Mouse (Mus musculus) c-Kit-positive CD71-negative TER-119-negative erythroid progenitor cells, embryonic 14.5 days (primary cell): Measurements from ENCODE around the gene Scel.
A peak's percentile ranks its signal among the peaks of the same experiment; 100 is the strongest.

Experiments used
- DNase-seq: peaks from one replicate; pipeline ENCODE4 v3.0.0-alpha.2; 2013; ENCODE audit warnings: low read depth

The Scel gene

GRCm38 (mm10) chr14:103571598-103572320 is 58.6 kb downstream of the Scel start:
- no peak for DNase-seq

GRCm38 (mm10) chr14:103575854-103576253 is 62.7 kb downstream of the Scel start:
- DNase-seq, result no peak

DNA sequence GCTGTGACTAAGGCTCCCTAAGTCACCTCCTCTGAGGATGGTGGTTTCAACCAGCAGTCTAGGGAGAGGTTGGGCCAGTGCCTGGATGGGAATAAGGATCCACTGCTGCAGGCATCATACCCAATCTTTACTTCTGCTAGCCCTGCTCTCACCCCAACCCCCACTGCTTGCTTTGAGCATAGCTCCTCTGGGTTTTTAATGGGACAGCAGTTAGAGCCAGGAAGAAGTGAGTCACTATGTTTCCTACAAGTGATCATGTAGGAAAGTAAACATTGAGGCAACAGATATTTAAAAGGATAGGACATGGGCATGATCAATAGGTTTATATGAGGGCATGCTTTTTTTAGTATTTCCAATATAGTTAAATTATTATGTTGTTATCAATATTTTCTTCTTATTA is 63.9 kb downstream of the Scel start:
- DNase-seq, result no peak

DNA sequence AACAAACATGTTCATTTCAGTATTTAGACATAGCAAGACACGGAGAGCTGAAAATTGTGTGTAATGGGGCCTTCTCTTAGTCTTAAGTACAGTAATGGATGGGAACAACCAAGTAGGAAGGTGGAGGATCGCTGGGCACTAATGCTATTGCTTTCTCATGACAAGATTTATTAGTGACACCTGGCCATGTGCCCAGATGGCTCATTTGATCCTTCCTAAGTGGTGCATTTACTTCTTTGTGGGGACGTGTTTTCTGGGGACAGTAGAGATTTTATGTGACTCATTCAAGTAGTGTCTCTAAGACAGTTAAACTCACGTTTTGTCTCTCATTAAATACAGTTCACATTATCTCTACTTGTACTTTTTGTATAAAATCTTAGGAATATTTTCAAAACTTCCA is 73.5 kb downstream of the Scel start:
- DNase-seq, result no peak

- no peak for DNase-seq
Measured at GRCm38 (mm10) chr14:103587208-103587900, 74.2 kb downstream of the Scel start.

DNA sequence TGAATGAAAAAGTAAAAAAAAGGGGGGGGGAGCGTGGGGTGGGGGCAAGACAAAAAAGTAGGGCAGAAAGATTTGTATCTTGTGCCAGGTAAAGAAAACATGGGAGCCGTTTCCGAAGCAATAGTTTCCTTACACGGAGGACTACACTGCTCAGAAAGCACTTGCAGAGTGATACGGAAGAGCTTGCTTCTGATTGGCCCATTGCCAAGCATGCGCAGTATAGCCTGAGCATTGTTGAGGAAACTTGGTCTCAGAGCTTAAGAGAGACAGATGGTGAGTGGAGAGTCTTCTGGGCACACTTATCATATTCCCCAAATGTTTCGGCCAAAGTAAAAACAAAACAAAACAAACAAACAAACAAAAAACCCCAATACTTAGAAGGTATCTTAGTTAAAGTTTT is 76.7 kb downstream of the Scel start:
- no peak for DNase-seq

- DNase-seq, result no peak
Measured at GRCm38 (mm10) chr14:103595870-103596269, 82.7 kb downstream of the Scel start.

- DNase-seq, result no peak
Measured at GRCm38 (mm10) chr14:103608063-103608462, 94.9 kb downstream of the Scel start.

GRCm38 (mm10) chr14:103613573-103614271 is 100.6 kb downstream of the Scel start:
- DNase-seq, result no peak

GRCm38 (mm10) chr14:103614272-103614587 is 101.1 kb downstream of the Scel start:
- DNase-seq, result no peak

DNA sequence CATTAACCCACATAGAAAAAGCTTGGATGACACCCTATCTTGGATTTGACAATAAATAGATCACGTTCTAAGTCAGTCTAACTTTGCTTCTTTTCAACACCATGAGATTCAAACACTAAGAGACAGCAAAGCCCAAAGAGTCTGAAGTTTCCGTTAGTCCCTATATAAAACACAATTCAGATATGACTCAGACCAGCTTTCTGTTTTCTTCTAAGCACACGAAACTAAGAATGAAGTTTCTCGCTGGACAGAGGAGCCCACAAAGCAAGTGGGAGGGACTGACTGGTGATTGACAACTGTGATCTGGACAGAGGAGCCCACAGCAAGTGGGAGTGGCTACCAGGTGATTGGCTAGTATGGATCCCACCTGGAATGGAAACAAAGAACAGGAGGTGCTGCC is 106.6 kb downstream of the Scel start:
- DNase-seq, result no peak

DNA sequence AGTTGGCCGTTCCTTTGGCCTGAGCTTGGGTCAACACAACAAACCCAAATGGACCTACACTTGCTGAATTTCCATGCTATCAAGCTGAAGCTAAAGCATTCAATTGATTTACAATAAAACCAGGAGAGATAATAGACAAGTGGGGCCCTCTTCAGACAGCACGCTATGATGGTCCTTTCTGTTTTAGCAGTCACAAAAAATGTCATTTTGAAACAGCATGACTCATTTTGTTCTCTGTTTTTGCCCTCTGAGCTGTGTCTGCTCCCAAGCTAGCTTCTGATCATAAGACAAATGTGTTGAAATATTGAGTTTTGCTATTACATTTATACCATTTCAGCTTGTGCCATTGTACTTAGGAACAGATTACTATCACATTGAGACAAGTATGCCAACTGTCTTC is 108.1 kb downstream of the Scel start:
- no peak for DNase-seq

- DNase-seq, result no peak
Measured at GRCm38 (mm10) chr14:103626100-103626499, 113.0 kb downstream of the Scel start.

DNA sequence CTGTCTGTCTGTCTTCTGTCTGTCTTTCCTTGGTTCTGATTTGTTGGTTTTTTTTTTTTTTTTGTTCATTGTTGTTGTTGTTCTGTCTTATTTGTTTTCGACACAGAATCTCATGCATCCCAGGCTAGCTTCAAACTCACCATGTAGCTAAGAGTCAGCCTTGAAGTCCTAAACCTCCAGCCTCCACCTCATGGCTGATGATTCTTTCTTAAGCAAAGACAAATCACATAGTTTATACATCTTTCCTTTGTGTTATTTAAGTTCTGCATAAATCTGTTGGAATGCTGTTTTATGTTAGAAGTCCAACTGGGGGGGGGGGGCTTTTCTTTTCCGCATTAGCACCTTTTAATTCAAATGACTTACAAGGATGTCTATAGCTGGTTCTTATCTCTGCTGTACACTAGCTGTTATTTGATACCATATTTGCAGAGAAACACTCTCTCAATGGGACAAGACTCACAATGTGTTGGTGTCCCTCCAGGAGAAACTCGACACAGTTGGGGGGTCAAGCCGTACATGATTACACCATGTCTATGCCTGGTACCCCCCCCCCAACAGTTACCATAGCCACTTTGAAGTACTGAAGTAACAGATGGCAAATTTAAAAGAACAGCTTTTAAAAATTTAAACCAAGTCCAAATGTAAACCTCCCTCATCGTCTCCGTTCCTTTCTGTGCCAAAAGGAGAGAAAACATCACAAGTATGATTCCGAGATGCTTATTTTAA is 116.7 kb downstream of the Scel start:
- DNase-seq, result no peak

GRCm38 (mm10) chr14:103630545-103630944 is 117.4 kb downstream of the Scel start:
- no peak for DNase-seq

GRCm38 (mm10) chr14:103643933-103644332 is 130.8 kb downstream of the Scel start:
- no peak for DNase-seq

- no peak for DNase-seq
Measured at GRCm38 (mm10) chr14:103647981-103648380, 134.8 kb downstream of the Scel start.

DNA sequence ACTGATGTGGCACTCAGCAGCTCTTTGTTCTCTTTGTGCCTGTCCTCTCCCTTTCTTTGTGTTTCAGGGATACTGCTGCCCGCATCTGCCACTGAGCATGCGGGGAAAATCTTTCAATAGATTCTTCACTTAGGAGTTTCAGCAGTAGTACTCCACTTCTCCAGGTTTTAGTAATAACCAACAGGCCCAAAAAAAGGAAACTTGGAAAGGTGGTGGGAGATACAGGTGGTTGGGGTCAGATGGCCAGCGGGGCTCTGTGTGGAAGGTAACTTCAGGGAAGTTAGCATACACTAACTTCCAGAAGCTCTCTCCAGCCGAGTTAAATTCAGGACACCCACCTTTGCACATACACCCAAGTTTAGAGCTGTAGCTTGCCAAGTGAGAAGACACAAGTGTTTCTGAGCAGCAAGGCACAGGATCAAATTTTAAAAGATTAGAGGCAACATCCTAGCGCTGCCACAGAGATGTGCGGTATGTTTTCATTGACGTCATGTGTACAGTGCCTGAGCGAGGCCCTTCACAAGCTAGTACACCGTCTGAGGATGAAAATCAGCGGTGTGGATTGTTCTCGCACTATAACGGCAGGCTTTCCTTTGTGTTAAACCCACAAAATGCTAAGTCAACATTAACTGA is 135.6 kb downstream of the Scel start:
- no peak for DNase-seq

- no peak for DNase-seq
Measured at GRCm38 (mm10) chr14:103649302-103649701, 136.2 kb downstream of the Scel start.

- DNase-seq, result peak; percentile 68
Measured at GRCm38 (mm10) chr14:103649896-103650334, 136.8 kb downstream of the Scel start, which contains the start of gene Slain1. Gene Slain1, plus strand, starts transcription at chr14:103650228.

DNA sequence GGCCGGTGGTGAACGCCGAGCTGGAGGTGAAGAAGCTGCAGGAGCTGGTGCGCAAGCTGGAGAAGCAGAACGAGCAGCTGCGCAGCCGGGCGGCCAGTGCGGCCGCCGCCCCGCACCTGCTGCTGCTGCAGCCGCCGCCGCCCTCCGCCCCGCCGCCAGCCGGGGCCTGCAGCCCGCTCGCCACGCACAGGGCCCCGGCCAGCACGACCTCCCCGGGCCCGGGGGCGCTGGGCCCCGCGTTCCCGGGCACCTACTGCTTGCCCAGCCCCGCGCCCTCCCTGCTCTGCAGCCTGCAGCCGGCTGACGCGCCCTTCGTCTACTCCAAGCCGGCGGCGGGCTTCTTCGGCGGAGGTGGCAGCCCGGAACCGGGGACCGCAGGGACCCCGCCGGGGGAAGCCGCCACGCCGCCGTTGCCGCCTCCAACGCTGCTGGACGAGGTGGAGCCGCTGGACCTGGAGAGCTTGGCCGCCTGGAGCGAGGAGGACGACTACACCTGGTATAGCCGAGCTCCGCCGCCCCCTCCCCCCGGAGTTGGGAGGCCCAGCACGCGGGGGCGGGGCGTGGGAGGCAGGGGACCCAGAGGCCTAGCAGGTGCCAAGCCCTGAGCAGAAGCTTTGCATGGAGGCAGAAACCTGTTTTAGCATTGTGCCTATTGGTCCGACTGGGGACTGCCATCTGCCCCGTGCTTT is 137.4 kb downstream of the Scel start:
- no peak for DNase-seq
